Mouse (Mus musculus) urinary bladder, postnatal 10 days (tissue): ENCODE data around the gene Prr13.
A peak's percentile ranks its signal among the peaks of the same experiment; 100 is the strongest.

Experiments used
- DNase-seq: peaks from one replicate; pipeline ENCODE4 v3.0.0; 2022; ENCODE audit warnings: low spot score

Gene Prr13

GRCm38 (mm10) chr15:102460971-102461370 is 2.1 kb downstream of the Prr13 start:
- DNase-seq = no peak

GRCm38 (mm10) chr15:102461430-102462075 is 2.7 kb downstream of the Prr13 start:
- DNase-seq = no peak

GRCm38 (mm10) chr15:102463666-102464065 is 4.8 kb downstream of the Prr13 start:
- no peak for DNase-seq

GRCm38 (mm10) chr15:102468675-102469370 is 10.0 kb downstream of the Prr13 start:
- no peak for DNase-seq

GRCm38 (mm10) chr15:102470183-102470604 is 11.4 kb downstream of the Prr13 start, which contains the start of gene Pcbp2:
Gene Pcbp2 (plus strand): TSS chr15:102470539.
- DNase-seq = peak; percentile 78

- DNase-seq = peak; percentile 38
Observed at GRCm38 (mm10) chr15:102470605-102471294, 11.9 kb downstream of the Prr13 start.

GRCm38 (mm10) chr15:102471295-102471645 is 12.4 kb downstream of the Prr13 start:
- no peak for DNase-seq

- DNase-seq = no peak
Observed at GRCm38 (mm10) chr15:102471727-102472126, 12.9 kb downstream of the Prr13 start.

- no peak for DNase-seq
Observed at GRCm38 (mm10) chr15:102473246-102473645, 14.4 kb downstream of the Prr13 start.

- DNase-seq = no peak
Observed at GRCm38 (mm10) chr15:102474520-102474919, 15.7 kb downstream of the Prr13 start.

GRCm38 (mm10) chr15:102483136-102483535 is 24.3 kb downstream of the Prr13 start:
- no peak for DNase-seq

- DNase-seq = no peak
Observed at GRCm38 (mm10) chr15:102485853-102486252, 27.0 kb downstream of the Prr13 start.

GRCm38 (mm10) chr15:102487664-102488063 is 28.8 kb downstream of the Prr13 start:
- DNase-seq = no peak

GRCm38 (mm10) chr15:102498322-102498721 is 39.5 kb downstream of the Prr13 start:
- no peak for DNase-seq

GRCm38 (mm10) chr15:102499370-102499769 is 40.5 kb downstream of the Prr13 start:
- no peak for DNase-seq

GRCm38 (mm10) chr15:102499851-102500250 is 41.0 kb downstream of the Prr13 start:
- DNase-seq = no peak

- DNase-seq = no peak
Observed at GRCm38 (mm10) chr15:102500479-102500878, 41.7 kb downstream of the Prr13 start.

- no peak for DNase-seq
Observed at GRCm38 (mm10) chr15:102501084-102501814, 42.4 kb downstream of the Prr13 start.

- DNase-seq = no peak
Observed at GRCm38 (mm10) chr15:102502254-102502840, 43.5 kb downstream of the Prr13 start.

GRCm38 (mm10) chr15:102503447-102503846 is 44.6 kb downstream of the Prr13 start, which contains the start of gene Gm10337:
Gene Gm10337 (plus strand): TSS chr15:102503722.
- no peak for DNase-seq

- DNase-seq = no peak
Observed at GRCm38 (mm10) chr15:102503924-102504782, 45.3 kb downstream of the Prr13 start.
